Mouse (Mus musculus): ENCODE measurements at regions not wholly inside any gene's neighbourhood (a gene's known extent, or its start where the extent isn't known, plus 50 kb on each side); places are given as distances from the start of the nearest gene placed in this dataset.

- intact Hi-C loops (cut with DNase I): no loop called here
- DNase-seq (ENCODE audit: low spot score in 2 of 2): no peak
Observed at GRCm38 (mm10) chr19:55011341-55011740, 115.7 kb downstream of the Gpam start.

GRCm38 (mm10) chr19:55008463-55009146, 118.4 kb downstream of the Gpam start:
- intact Hi-C loops (cut with DNase I): no loop called here

GRCm38 (mm10) chr19:54989982-54990381, 137.1 kb downstream of the Gpam start:
- DNase-seq (ENCODE audit: low spot score in 2 of 2): no peak
- intact Hi-C loops (cut with DNase I): no loop called here

More at GRCm38 (mm10) chr19:55008463-55009146, 118.4 kb downstream of the Gpam start:
- no peak for DNase-seq (ENCODE audit: low spot score in 2 of 2)

- intact Hi-C loops (cut with DNase I): no loop called here
- no peak for DNase-seq (ENCODE audit: low spot score in 2 of 2)
Observed at GRCm38 (mm10) chr19:54984541-54984940, 142.5 kb downstream of the Gpam start.

- DNase-seq (ENCODE audit: low spot score in 2 of 2): no peak
- intact Hi-C loops (cut with DNase I): no loop called here
Observed at GRCm38 (mm10) chr19:54982801-54983200, 144.2 kb downstream of the Gpam start.

- DNase-seq (ENCODE audit: low spot score in 2 of 2): no peak
- intact Hi-C loops (cut with DNase I): no loop called here
Observed at GRCm38 (mm10) chr19:54971440-54972211, 155.4 kb downstream of the Gpam start.

GRCm38 (mm10) chr19:54958328-54958727, 168.7 kb downstream of the Gpam start:
- intact Hi-C loops (cut with DNase I): no loop called here
- no peak for DNase-seq (ENCODE audit: low spot score in 2 of 2)

- DNase-seq (ENCODE audit: low spot score in 2 of 2): no peak
- intact Hi-C loops (cut with DNase I): no loop called here
Observed at GRCm38 (mm10) chr19:54955096-54955495, 171.9 kb downstream of the Gpam start.

GRCm38 (mm10) chr19:54952546-54952945, 174.5 kb downstream of the Gpam start:
- no peak for DNase-seq (ENCODE audit: low spot score in 2 of 2)
- intact Hi-C loops (cut with DNase I): no loop called here

- intact Hi-C loops (cut with DNase I): no loop called here
- no peak for DNase-seq (ENCODE audit: low spot score in 2 of 2)
Observed at GRCm38 (mm10) chr19:54948359-54949127, 178.5 kb downstream of the Gpam start.

GRCm38 (mm10) chr19:54947583-54947982, 179.5 kb downstream of the Gpam start:
- no peak for DNase-seq (ENCODE audit: low spot score in 2 of 2)
- intact Hi-C loops (cut with DNase I): no loop called here

- intact Hi-C loops (cut with DNase I): no loop called here
Observed at GRCm38 (mm10) chr19:54932579-54932978, 194.5 kb downstream of the Gpam start.

GRCm38 (mm10) chr19:54925888-54926287, 201.2 kb downstream of the Gpam start:
- intact Hi-C loops (cut with DNase I): no loop called here
- DNase-seq (ENCODE audit: low spot score in 2 of 2): no peak

More at GRCm38 (mm10) chr19:54932579-54932978, 194.5 kb downstream of the Gpam start:
- DNase-seq (ENCODE audit: low spot score in 2 of 2): peak; percentile 16 to 53

- intact Hi-C loops (cut with DNase I): no loop called here
Observed at GRCm38 (mm10) chr19:54919597-54919996, 207.4 kb downstream of the Gpam start.

GRCm38 (mm10) chr19:54893622-54894021, 233.4 kb downstream of the Gpam start:
- peak; percentile 23 to 35 for DNase-seq (ENCODE audit: low spot score in 2 of 2)
- intact Hi-C loops (cut with DNase I): no loop called here

More at GRCm38 (mm10) chr19:54919597-54919996, 207.4 kb downstream of the Gpam start:
- no peak for DNase-seq (ENCODE audit: low spot score in 2 of 2)

- intact Hi-C loops (cut with DNase I): no loop called here
- DNase-seq (ENCODE audit: low spot score in 2 of 2): no peak
Observed at GRCm38 (mm10) chr19:54867078-54867477, 260.0 kb downstream of the Gpam start.

- intact Hi-C loops (cut with DNase I): no loop called here
- no peak for DNase-seq (ENCODE audit: low spot score in 2 of 2)
Observed at GRCm38 (mm10) chr19:54855190-54855589, 271.8 kb downstream of the Gpam start.

GRCm38 (mm10) chr19:54838231-54838630, 288.8 kb downstream of the Gpam start:
- no peak for DNase-seq (ENCODE audit: low spot score in 2 of 2)
- intact Hi-C loops (cut with DNase I): no loop called here

GRCm38 (mm10) chr19:54836451-54836850, 290.6 kb downstream of the Gpam start:
- intact Hi-C loops (cut with DNase I): no loop called here
- no peak for DNase-seq (ENCODE audit: low spot score in 2 of 2)

GRCm38 (mm10) chr19:54822161-54822560, 304.9 kb downstream of the Gpam start:
- no peak for DNase-seq (ENCODE audit: low spot score in 2 of 2)
- intact Hi-C loops (cut with DNase I): no loop called here

All from left cerebral cortex, postnatal 14 days (tissue).